Mouse (Mus musculus) liver, adult 2 months (tissue): ENCODE measurements at regions not wholly inside any gene's neighbourhood (a gene's known extent, or its start where the extent isn't known, plus 50 kb on each side); places are given as distances from the start of the nearest gene placed in this dataset.

ENCODE experiments used
- DNase-seq: peaks from one replicate; pipeline ENCODE4 v3.0.0-alpha.2; 2011; ENCODE audit warnings: low read depth, low spot score; ENCODE audit errors: extremely low read depth
- H3K27ac ChIP-seq: fragments of 200-500 bp; replicated peaks from 2 replicates; pipeline ENCODE4 v1.5.1; 2012; ENCODE audit warnings: low read depth, mild to moderate bottlenecking, control low read depth, inconsistent platforms, low read length; ENCODE audit not compliant: insufficient read depth
- H3K27me3 ChIP-seq: fragments of 200-500 bp; 2 replicates; pipeline ENCODE4 v1.6.1; 2012; ENCODE audit warnings: mild to moderate bottlenecking, moderate library complexity, low read length, inconsistent platforms; ENCODE audit not compliant: control insufficient read depth, insufficient read depth
- H3K36me3 ChIP-seq: fragments of 200-500 bp; 2 replicates; pipeline ENCODE4 v1.6.1; 2012; ENCODE audit warnings: low read length, inconsistent platforms; ENCODE audit not compliant: control insufficient read depth, insufficient read depth
- H3K4me1 ChIP-seq: fragments of 200-500 bp; 2 replicates; pipeline ENCODE4 v1.6.1; 2011; ENCODE audit warnings: low read length; ENCODE audit not compliant: control insufficient read depth, insufficient read depth
- H3K4me3 ChIP-seq: fragments of 200-500 bp; 2 replicates; pipeline ENCODE4 v1.5.1; 2011; ENCODE audit warnings: low read depth, mild to moderate bottlenecking, control low read depth, low read length, moderate library complexity; ENCODE audit not compliant: insufficient read depth
- H3K79me2 ChIP-seq: fragments of 200-500 bp; 2 replicates; pipeline ENCODE4 v1.6.1; 2012; ENCODE audit warnings: inconsistent platforms, mild to moderate bottlenecking, low read length, moderate library complexity; ENCODE audit not compliant: control insufficient read depth, insufficient read depth
- H3K9ac ChIP-seq: fragments of 200-500 bp; 2 replicates; pipeline ENCODE4 v1.6.1; 2012; ENCODE audit warnings: low read depth, mild to moderate bottlenecking, control low read depth, inconsistent platforms, low read length
- CTCF ChIP-seq: fragments of 200-500 bp; IDR thresholded peaks from 2 replicates; pipeline ENCODE4 v1.5.1; 2011; ENCODE audit warnings: low read depth, low read length, control low read depth
- POLR2A ChIP-seq: fragments of 200-500 bp; IDR thresholded peaks from 2 replicates; pipeline ENCODE4 v1.6.1; 2011; ENCODE audit warnings: low read length, control low read depth; ENCODE audit not compliant: insufficient read depth; ENCODE audit errors: extremely low read depth
- WGBS: fragments of 180-500 bp; shearing (Covaris S2); methylation state at CpG from one replicate; pipeline ENCODE4 v1.1.7; 2018; 5-methylcytosine and 5-hydroxymethylcytosine counted together

DNA sequence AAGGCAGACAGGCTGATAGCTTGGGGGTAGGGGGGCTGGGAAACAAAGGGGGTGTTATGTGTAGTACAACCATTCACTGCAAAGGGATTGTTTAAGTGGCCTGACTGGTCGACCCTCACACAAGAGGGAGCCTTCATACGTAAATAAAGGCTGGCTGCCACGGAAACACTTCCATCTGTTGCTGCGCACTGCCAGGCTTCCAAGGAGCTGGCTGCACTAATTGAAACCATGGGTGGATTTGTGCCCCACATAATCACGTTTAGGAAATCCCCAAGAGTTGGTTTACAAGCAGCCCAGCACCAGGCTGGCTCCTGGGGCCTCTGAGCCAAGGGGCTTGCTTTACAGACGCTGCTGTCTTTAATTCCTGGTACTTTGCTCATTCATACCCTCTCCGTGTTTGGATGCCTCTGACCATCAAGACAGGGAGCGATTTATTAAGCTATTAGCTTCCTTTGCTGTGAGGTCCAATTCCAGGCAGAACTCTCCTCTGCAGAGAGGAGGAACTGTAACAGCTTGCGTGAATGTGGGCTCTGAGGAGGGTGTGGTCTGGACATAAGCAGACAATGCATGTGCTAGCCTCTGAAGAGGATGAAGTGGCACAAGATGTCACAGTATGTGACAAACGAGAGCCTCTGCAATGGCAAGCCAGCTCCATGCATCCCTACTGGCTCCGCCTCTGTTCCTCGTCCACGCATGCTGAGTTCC is 238.6 kb downstream of the Nkx6-1 start:
- no peaks in the 10 kb centered on the region for H3K4me1 ChIP-seq
- H3K27ac ChIP-seq, result no peak overlapping the region
- H3K79me2 ChIP-seq, result no peaks in the 10 kb centered on the region
- WGBS, result 53% methylated on average over 13 of the region's 13 CpGs
- no peak overlapping the region for H3K4me3 ChIP-seq
- TF ChIP-seq POLR2A (no peak), CTCF (no peak)
- H3K36me3 ChIP-seq, result no peaks in the 10 kb centered on the region
- no peak overlapping the region for H3K9ac ChIP-seq
- DNase-seq, result no peak
- H3K27me3 ChIP-seq, result no peaks in the 10 kb centered on the region

DNA sequence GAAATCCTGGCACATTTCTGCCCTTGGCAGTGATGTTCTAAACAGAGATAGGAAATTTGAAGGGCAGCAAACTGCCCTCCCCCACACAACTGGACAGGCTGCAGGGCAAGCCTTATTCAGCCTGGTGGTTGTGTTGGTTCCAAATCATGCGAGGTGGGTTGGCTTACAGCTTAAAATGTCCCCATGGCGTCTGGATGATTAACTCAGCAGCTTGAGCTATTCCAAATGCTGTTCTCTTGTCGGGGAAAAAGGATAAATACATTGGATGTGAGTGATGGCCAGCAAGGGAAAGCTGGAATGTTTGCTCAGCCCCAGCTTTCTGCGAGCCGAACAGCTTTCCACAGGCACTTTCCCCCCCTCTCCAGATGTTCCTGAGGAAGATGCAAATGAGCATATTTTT is 280.5 kb downstream of the Nkx6-1 start:
- H3K36me3 ChIP-seq, result no peaks in the 10 kb centered on the region
- no peaks in the 10 kb centered on the region for H3K4me1 ChIP-seq
- WGBS, result 37% methylated on average over 5 of the region's 5 CpGs
- H3K27ac ChIP-seq, result no peak overlapping the region
- H3K79me2 ChIP-seq, result no peaks in the 10 kb centered on the region
- H3K9ac ChIP-seq, result no peak overlapping the region
- no peak for DNase-seq
- TF ChIP-seq POLR2A, result no peak
- no peak for TF ChIP-seq CTCF
- no peaks in the 10 kb centered on the region for H3K27me3 ChIP-seq
- H3K4me3 ChIP-seq, result no peak overlapping the region

DNA sequence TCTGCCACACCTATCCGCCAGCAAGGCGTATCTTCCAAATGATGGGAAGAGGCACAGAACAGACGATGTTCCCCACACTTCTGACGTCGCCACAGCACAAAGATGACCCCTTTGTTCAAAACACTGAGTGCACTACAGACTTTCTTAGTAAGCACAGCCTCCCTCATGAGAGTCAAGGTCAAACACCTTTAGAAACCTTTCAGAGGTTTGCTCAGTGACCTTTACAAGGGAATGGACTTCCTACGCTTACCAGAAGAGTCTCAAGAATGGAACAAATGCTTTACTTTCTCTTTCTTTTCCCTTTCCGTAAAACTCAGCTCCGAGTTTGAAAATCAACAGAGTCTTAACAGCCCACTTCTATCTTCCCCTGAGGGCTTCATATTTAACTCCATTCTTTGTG is 283.4 kb downstream of the Nkx6-1 start:
- no peaks in the 10 kb centered on the region for H3K4me1 ChIP-seq
- WGBS, result 82% methylated on average over 8 of the region's 8 CpGs
- no peaks in the 10 kb centered on the region for H3K27me3 ChIP-seq
- DNase-seq, result no peak
- H3K9ac ChIP-seq, result no peak overlapping the region
- H3K4me3 ChIP-seq, result no peak overlapping the region
- H3K79me2 ChIP-seq, result no peaks in the 10 kb centered on the region
- no peaks in the 10 kb centered on the region for H3K36me3 ChIP-seq
- no peak overlapping the region for H3K27ac ChIP-seq
- TF ChIP-seq CTCF, result no peak
- TF ChIP-seq POLR2A, result no peak

DNA sequence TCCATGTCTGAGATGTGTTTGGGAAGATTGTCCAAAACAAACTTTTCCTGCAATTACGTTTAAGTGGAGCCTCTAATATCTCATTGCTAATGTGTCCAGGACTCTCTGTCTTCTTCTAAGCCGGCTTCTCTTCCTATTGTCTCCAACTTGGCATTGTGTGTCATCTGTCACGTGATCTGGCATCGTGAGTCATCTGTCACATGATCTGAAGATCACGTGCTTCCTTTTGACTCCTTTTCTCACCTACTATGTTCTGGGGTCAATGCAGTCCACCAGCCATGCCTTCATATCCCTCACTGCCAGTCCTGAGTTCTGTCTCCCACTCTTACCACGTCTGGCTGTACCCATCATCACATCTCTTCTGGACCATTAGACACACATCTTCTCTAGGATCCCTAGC is 288.1 kb downstream of the Nkx6-1 start:
- DNase-seq, result no peak
- H3K4me3 ChIP-seq, result no peak overlapping the region
- H3K27ac ChIP-seq, result no peak overlapping the region
- no peaks in the 10 kb centered on the region for H3K4me1 ChIP-seq
- H3K79me2 ChIP-seq, result no peaks in the 10 kb centered on the region
- no peaks in the 10 kb centered on the region for H3K27me3 ChIP-seq
- 75% methylated on average over 6 of the region's 6 CpGs for WGBS
- H3K36me3 ChIP-seq, result no peaks in the 10 kb centered on the region
- H3K9ac ChIP-seq, result no peak overlapping the region
- TF ChIP-seq POLR2A, result no peak
- no peak for TF ChIP-seq CTCF

DNA sequence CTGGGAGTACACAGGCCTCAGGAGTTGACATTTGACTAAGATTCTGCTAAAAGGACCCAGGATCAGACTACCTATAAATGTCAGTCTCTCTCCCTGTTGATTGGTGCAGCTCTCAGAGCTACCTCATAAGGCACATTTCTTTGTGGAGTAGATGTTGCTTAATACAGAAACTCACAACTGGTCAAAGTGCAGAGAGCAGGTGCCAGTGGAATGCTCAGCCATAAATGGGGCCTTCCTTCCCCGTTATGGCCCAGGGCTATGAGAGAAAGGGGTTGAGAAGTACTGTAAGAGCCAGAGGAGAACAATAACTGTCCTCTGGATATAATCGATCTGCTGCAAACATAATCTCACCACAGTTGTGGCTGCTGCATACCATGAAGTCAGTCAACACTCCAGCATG is 290.7 kb downstream of the Nkx6-1 start:
- Histone ChIP-seq H3K27me3 (no peaks in the 10 kb centered on the region), H3K79me2 (no peaks in the 10 kb centered on the region), H3K27ac (no peak overlapping the region), H3K4me1 (no peaks in the 10 kb centered on the region), H3K9ac (no peak overlapping the region), H3K4me3 (no peak overlapping the region), H3K36me3 (no peaks in the 10 kb centered on the region)
- WGBS, result 59% methylated on average over 2 of the region's 2 CpGs
- TF ChIP-seq CTCF, result no peak
- TF ChIP-seq POLR2A, result no peak
- no peak for DNase-seq

DNA sequence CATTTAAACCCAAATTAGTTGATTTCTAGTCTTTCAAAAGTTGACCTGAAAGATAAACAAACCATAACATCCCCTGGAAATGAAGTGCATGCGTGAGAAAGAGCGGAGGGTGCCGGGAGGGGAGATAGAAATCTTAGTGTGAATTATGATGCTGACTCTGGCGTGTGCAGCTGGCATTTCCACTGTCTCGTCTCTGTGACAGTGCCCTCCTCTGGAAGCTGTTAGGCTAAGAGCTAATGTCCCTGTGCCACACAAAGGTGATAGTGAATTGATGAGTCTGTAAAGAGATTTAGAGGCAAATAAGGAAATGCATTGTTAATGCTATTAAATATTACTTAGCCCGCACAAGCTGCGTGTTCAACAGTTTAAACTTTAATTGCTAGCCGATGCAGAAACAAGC is 292.6 kb downstream of the Nkx6-1 start:
- Histone ChIP-seq H3K9ac (no peak overlapping the region), H3K36me3 (no peaks in the 10 kb centered on the region), H3K4me1 (no peaks in the 10 kb centered on the region), H3K27me3 (no peaks in the 10 kb centered on the region), H3K27ac (no peak overlapping the region), H3K4me3 (no peak overlapping the region), H3K79me2 (no peaks in the 10 kb centered on the region)
- whole genome bisulfite sequencing, result 83% methylated on average over 8 of the region's 8 CpGs
- no peak for DNase-seq
- no peak for TF ChIP-seq CTCF
- TF ChIP-seq POLR2A, result no peak
